Mouse (Mus musculus): ENCODE measurements at regions not wholly inside any gene's neighbourhood (a gene's known extent, or its start where the extent isn't known, plus 50 kb on each side); places are given as distances from the start of the nearest gene placed in this dataset.
A peak's percentile ranks its signal among the peaks of the same experiment; 100 is the strongest.

DNA sequence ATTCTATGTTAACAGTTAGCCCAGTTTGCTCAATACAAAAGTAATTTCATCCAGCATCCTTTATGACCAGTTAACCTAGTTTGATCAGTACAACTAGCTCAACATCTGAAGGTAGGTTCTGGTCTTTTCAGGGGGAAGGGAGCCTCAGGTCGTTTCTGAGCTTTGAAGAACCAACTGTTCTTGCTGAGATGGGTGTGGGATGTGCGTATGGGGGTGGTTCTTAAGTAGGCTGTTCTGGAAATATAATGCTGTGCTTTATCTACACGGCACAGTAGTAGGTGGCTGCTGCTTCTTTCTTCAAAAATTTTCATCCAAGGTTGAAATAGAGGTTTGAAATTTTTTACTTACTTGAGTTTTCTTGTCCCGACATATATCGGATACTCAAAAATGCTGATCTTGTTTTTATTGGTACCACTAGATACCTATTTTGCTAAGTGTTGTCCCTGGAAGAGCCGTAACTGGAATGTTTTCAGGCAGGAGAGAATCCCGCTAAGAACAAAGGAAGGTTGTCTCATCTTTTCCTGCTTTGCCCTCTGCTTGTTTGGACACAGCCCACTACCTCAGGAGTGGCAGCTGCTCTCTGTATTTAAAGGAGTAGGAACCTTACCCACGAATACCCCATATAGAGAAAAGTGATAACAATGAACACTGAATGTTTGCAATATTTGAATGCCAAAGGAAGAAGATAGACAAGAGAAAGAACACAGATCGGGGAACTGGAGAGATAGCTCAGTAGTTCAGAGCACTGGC is 275.5 kb downstream of the Cdh10 start:
- DNase-seq, result no peak

DNA sequence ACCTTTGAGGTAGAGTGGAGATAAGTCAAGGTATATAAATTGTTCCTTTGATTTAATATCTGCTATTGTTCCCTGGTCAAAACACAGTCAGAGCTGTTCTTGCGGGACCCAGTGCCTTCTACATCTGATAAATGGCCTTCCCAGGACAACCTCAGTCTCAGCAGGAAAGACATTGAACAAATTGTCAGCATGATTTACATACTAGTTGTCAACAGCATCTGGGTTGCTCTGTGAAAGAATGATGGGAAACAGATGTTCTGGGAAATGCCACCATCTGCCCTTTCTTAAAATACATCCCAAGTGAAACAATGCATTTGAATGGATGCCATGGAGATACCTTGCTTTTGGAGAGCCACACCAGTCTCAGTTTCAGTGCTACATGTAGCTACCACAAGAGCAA is 296.2 kb downstream of the Cdh10 start:
- no peak for DNase-seq

DNA sequence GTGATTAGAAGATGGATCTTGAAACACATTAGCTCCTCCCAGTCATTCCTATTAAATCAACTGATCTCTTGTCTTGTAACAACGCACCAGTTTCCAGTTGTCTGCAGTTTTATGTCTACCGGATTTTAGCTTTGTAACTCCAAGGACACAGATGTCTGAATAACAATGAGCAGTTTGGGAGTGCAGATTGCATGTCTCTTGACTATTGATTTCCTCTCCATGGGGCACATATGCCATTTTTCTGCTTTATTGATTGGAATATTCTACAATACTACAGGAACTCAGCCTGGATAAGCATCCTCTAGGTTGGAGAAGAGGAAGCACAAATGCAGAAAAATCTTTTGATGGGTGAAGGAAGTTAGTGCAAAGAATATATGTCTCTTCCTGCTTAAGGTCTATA is 300.2 kb downstream of the Cdh10 start:
- no peak for DNase-seq

DNA sequence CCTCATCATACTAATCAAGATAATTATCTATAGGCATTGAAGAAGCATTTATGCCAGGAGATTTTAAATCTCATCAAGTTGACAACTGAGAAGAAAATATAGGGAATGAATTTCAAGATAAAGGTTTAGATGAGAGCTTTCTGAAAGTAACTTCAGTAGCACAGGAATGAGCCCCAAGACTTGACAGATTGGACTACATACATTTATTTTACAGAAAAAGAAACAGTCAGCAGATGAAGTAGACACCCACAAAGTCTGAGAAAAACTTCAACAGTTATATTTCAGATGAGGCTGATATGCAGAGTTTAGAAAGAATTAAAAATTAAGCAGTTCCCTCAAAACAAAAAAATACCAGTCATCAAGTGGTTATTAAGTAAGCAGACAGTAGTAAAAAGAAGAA is 308.7 kb downstream of the Cdh10 start:
- DNase-seq, result no peak

DNA sequence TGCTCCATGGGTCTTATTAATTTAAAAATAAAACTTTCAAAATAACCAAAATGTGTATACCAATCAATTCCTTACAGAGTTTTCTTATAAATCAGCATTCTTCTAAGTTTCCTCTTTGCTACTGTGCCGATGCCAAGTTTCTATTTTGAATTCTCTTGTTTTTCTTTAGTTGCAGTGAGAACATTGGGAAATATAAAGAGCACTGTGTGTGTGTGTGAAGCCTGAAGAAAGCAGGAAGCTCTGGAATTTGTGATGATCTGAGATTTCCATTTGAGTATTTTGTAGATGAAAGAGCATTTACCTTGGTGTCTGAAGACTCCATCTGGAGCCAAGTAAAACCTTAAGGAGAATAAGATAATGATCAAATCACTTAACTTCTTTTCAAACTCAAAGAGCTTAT is 310.6 kb downstream of the Cdh10 start:
- DNase-seq, result no peak

DNA sequence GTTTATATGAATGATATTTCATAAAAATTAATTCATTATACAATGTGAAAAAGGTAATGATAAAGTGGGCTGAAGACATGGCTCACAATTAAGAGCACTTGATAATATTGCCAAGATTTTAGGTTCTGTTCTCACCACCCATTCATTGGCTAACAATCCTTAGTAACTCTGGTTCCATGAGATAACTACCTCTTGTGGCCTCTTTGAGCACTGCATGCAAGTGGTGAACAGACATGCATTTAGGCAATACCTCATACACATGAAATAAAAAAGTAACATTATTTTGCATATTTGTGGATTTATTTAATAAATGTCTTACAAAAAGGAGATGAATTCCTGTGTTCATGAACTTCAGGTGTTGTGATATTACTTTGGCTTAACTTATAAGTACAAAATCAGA is 334.9 kb downstream of the Cdh10 start:
- DNase-seq, result no peak

DNA sequence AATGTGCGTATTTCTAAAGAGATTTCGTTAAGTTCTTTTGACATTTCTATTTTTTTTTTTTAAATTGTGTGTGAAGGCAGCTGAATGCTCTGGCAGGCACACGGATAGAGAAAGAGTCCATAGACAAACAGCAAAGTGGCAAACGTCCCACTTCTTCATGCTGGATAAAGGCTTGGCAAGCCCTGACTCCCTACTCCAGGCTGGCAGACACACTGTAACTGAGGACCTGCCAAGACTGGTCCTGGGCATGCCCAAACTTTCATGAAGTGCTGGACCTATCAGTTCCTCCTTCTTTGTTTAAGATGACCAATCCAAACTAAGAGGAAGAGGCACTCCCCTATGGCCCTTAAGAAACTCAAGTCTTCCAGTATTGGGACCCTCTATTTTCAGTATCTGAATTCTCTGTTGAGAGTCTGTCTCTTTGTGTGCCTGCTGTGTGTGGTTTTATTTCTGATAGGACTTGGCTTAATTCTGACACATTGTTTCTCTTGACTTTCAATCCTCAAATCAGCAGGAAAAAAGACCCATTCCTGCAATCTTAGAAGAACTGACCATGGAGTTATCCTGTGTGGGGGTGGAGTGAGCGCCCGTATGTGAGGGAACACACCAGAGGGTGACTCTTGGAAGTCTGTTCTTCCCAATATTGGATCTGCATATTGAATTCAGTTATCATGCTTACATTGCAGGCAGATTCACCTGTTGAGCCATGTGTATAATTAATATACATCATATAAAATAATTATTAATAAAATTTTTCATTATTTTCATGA is 343.6 kb downstream of the Cdh10 start:
- peak; percentile 83 to 89 for DNase-seq

DNA sequence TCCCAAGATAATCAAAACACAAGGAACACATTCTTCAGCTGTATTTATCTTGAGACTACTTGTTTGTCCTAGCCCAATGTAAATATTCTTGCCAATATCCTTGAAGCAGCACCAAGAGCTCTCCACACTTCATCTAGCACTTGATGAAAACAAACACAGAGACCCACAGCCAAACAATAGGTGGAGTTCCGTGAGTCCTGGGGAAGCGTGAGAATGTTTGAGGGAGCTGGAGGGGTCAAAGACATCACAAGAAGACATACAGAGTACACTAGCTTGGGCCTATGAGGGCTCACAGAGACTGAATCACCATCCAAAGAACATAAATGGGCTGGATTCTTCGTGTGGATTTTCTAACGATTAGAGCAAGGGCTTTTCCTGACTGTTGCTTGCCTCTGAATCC is 356.7 kb downstream of the Cdh10 start:
- no peak for DNase-seq
